Mouse (Mus musculus) gastrocnemius, postnatal 36 days (tissue): ENCODE data around the gene Sla2. TPM values are rescaled to one million over a fixed set of nuclear protein-coding genes. Genes with fewer than 3 reads are reported as not detected.
"Not testable (repeated sequence)": the region's sequence is repeated elsewhere in the genome, so short reads cannot be mapped to it uniquely, and the experiment has no call there.

Experiments used
- DNase-seq, 2 experiments: peaks; one replicate each; pipeline ENCODE4 v3.0.0; 2022
- intact Hi-C: fragments of 180-260 bp; cut with DNase I; formaldehyde crosslinking; loops from one replicate; pipeline ENCODE4 v1.15.1; 2025
- long read RNA-seq, 2 experiments: library from polyadenylated mRNA; stranded (forward); transcript quantifications; one replicate each; pipeline ENCODE4 v2.0.0; 2021
- total RNA-seq, 2 experiments: library from RNA; stranded (reverse); gene quantifications; 2 replicates each; pipeline ENCODE4 v1.2.3; 2021

The Sla2 gene
- under 1 TPM in 1 of 2 experiments, not detected in 1; 0.26 TPM for total RNA-seq
- long read RNA-seq, experiment 1 = 0 reads
- long read RNA-seq, experiment 2 = 0 reads

- intact Hi-C loops = no loop called here
- no peak for DNase-seq
These were observed at the start of gene Sla2 for GRCm38 (mm10) chr2:156887017-156887416. Sla2 (minus strand) TSS chr2:156887192.

- intact Hi-C loops = no loop called here
- no peak for DNase-seq
These were observed 48.0 kb upstream of the Sla2 start for GRCm38 (mm10) chr2:156935005-156935404.

- intact Hi-C loops = no loop called here
- DNase-seq = no peak
These were observed 46.4 kb upstream of the Sla2 start for GRCm38 (mm10) chr2:156933426-156933825.

GRCm38 (mm10) chr2:156931421-156931820 lies 44.4 kb upstream of the Sla2 start:
- DNase-seq = no peak
- intact Hi-C loops = no loop called here

- no peak for DNase-seq
- intact Hi-C loops = no loop called here
These were observed 43.6 kb upstream of the Sla2 start for GRCm38 (mm10) chr2:156930549-156930948.

GRCm38 (mm10) chr2:156929519-156930120 lies 42.6 kb upstream of the Sla2 start:
- intact Hi-C loops = no loop called here
- no peak for DNase-seq

- intact Hi-C loops = no loop called here
These were observed 41.6 kb upstream of the Sla2 start for GRCm38 (mm10) chr2:156928606-156929005.

GRCm38 (mm10) chr2:156927663-156928062 lies 40.7 kb upstream of the Sla2 start:
- DNase-seq = no peak
- intact Hi-C loops = no loop called here

More at GRCm38 (mm10) chr2:156928606-156929005, 41.6 kb upstream of the Sla2 start:
- DNase-seq = no peak

- DNase-seq, intact Hi-C loops: not testable (repeated sequence)
These were observed 38.6 kb upstream of the Sla2 start for GRCm38 (mm10) chr2:156925611-156926010.

GRCm38 (mm10) chr2:156925075-156925474 lies 38.1 kb upstream of the Sla2 start:
- intact Hi-C loops, DNase-seq: not testable (repeated sequence)

GRCm38 (mm10) chr2:156924210-156924898 lies 37.4 kb upstream of the Sla2 start:
- DNase-seq = no peak
- intact Hi-C loops = no loop called here

GRCm38 (mm10) chr2:156923057-156923456 lies 36.1 kb upstream of the Sla2 start:
- intact Hi-C loops = no loop called here
- no peak for DNase-seq

- no peak for DNase-seq
- intact Hi-C loops = no loop called here
These were observed 32.8 kb upstream of the Sla2 start for GRCm38 (mm10) chr2:156919796-156920195.

- intact Hi-C loops, DNase-seq: not testable (repeated sequence)
These were observed 32.2 kb upstream of the Sla2 start for GRCm38 (mm10) chr2:156919191-156919590.

GRCm38 (mm10) chr2:156918562-156918961 lies 31.6 kb upstream of the Sla2 start:
- intact Hi-C loops = no loop called here
- DNase-seq = no peak

GRCm38 (mm10) chr2:156916419-156917125 lies 29.6 kb upstream of the Sla2 start:
- intact Hi-C loops = no loop called here
- no peak for DNase-seq

GRCm38 (mm10) chr2:156915559-156915958 lies 28.6 kb upstream of the Sla2 start:
- DNase-seq = no peak
- intact Hi-C loops = loop anchor here (1.0 kb wide), 1 partner anchor 33 kb away; no protein-coding TSS in a partner anchor

- intact Hi-C loops = no loop called here
- DNase-seq = no peak
These were observed 26.2 kb upstream of the Sla2 start for GRCm38 (mm10) chr2:156913191-156913590.

GRCm38 (mm10) chr2:156905931-156906330 lies 18.9 kb upstream of the Sla2 start:
- intact Hi-C loops = loop anchor here (2.0 kb wide), 1 partner anchor 93 kb away; no protein-coding TSS in a partner anchor
- DNase-seq = not testable (repeated sequence)

- peak; percentile 53 to 63 for DNase-seq
- intact Hi-C loops = loop anchor here (2.0 to 5.0 kb wide), 2 partner anchors 94 to 187 kb away; no protein-coding TSS in a partner anchor
These were observed 18.2 kb upstream of the Sla2 start for GRCm38 (mm10) chr2:156904976-156905717.
